Mouse (Mus musculus) lung, embryonic 16.5 days (tissue): ENCODE results near the gene Ckm. TPM values are rescaled to one million over a fixed set of nuclear protein-coding genes. Genes with fewer than 3 reads are reported as not detected.

Source experiments
- ATAC-seq: fragments of 200-750 bp; cut with Nextera tagmentation; 2 replicates; pipeline ENCODE4 v1.8.0; 2017; ENCODE audit warnings: low read depth, mild to moderate bottlenecking, moderate library complexity
- H3K27ac ChIP-seq: fragments of 300-500 bp; sonication (generic); 2 replicates; pipeline ENCODE4 v1.5.1; 2014; ENCODE audit warnings: mild to moderate bottlenecking, control low read depth, low read length
- H3K27me3 ChIP-seq: fragments of 300-500 bp; sonication (generic); 2 replicates; pipeline ENCODE4 v1.6.1; 2014; ENCODE audit warnings: low read depth, low read length, mixed read lengths; ENCODE audit not compliant: control insufficient read depth, insufficient read depth
- H3K36me3 ChIP-seq: fragments of 300-500 bp; sonication (generic); 2 replicates; pipeline ENCODE4 v1.6.1; 2014; ENCODE audit warnings: low read length; ENCODE audit not compliant: control insufficient read depth, insufficient read depth
- H3K4me1 ChIP-seq: fragments of 300-500 bp; sonication (generic); replicated peaks from 2 replicates; pipeline ENCODE4 v1.6.1; 2014; ENCODE audit warnings: low read length, mixed read lengths; ENCODE audit not compliant: control insufficient read depth, insufficient read depth
- H3K4me2 ChIP-seq: fragments of 300-500 bp; sonication (generic); 2 replicates; pipeline ENCODE4 v1.6.1; 2014; ENCODE audit warnings: low read depth, low read length, control low read depth
- H3K4me3 ChIP-seq: fragments of 300-500 bp; sonication (generic); 2 replicates; pipeline ENCODE4 v1.5.1; 2014; ENCODE audit warnings: mild to moderate bottlenecking, low read length, control low read depth
- H3K9ac ChIP-seq: fragments of 300-500 bp; sonication (generic); 2 replicates; pipeline ENCODE4 v1.6.1; 2014; ENCODE audit warnings: low read length, control low read depth
- H3K9me3 ChIP-seq: fragments of 300-500 bp; sonication (generic); 2 replicates; pipeline ENCODE4 v1.6.1; 2016; ENCODE audit warnings: low read length; ENCODE audit not compliant: control insufficient read depth
- WGBS: fragments of 180-500 bp; shearing (Covaris S2); extraction: QIAGEN DNeasy Blood & Tissue Kit; methylation state at CpG from one replicate; pipeline ENCODE4 v1.1.7; 2014; 5-methylcytosine and 5-hydroxymethylcytosine counted together
- polyA plus RNA-seq: library from polyadenylated mRNA; unstranded; fragments of >200 nt; fragmentation: Nextera tagmentation; extraction: Ambion mirVana; gene quantifications from 2 replicates; pipeline ENCODE4 v1.2.1, GENCODE M21; 2015

The Ckm gene
- polyA plus RNA-seq, 1 experiment from 2014 or later, result 78.9 TPM

GRCm38 (mm10) chr7:19457414-19458071 lies 53.0 kb downstream of the Ckm start:
- peak overlapping the region; percentile 93 for H3K4me3 ChIP-seq
- 4% methylated on average over 14 of the region's 14 CpGs for WGBS
- peak overlapping the region; percentile 89 for H3K4me2 ChIP-seq
- peaks cover 18% of the 10 kb centered on the region for H3K4me1 ChIP-seq
- ATAC-seq, result peak; percentile 1
- H3K9me3 ChIP-seq, result no peaks in the 10 kb centered on the region
- H3K9ac ChIP-seq, result peak overlapping the region; percentile 90
- no peaks in the 10 kb centered on the region for H3K36me3 ChIP-seq
- H3K27me3 ChIP-seq, result no peaks in the 10 kb centered on the region
- peak overlapping the region; percentile 70 for H3K27ac ChIP-seq

DNA sequence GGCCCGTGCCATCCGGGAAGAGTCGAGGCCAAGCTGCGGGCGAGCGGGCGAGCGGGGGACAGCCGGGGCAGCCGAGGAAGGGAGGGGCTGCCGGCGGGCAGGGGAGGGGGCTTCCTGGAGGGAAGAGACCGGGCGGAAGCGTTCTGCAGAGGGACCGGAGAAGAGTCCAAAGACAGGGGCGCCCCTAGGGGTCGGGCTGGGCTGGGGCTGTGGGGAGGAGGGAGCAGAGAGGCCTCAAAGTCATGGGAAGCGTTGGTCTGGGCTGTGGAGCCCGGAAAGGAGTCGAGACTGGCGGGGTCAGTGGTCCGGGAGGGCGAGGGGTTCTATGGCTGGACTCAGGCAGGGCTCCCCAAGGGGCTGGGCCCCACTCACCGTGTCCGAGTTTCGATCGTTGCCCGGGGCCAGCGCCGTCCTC lies 53.5 kb downstream of the Ckm start:
- Histone ChIP-seq H3K4me2 (peak overlapping the region; percentile 89), H3K4me3 (peak overlapping the region; percentile 93), H3K27ac (peak overlapping the region; percentile 70), H3K9me3 (no peaks in the 10 kb centered on the region), H3K27me3 (no peaks in the 10 kb centered on the region), H3K36me3 (no peaks in the 10 kb centered on the region), H3K4me1 (peaks cover 18% of the 10 kb centered on the region), H3K9ac (peak overlapping the region; percentile 90)
- ATAC-seq, result peak; percentile 82
- under 1% methylated on average over 29 of the region's 31 CpGs for WGBS

- no peaks in the 10 kb centered on the region for H3K36me3 ChIP-seq
- ATAC-seq, result peak; percentile 91
Measured at GRCm38 (mm10) chr7:19458591-19459111, 54.1 kb downstream of the Ckm start, which contains the start of gene Mark4. Gene Mark4, minus strand, starts transcription at chr7:19458821.

DNA sequence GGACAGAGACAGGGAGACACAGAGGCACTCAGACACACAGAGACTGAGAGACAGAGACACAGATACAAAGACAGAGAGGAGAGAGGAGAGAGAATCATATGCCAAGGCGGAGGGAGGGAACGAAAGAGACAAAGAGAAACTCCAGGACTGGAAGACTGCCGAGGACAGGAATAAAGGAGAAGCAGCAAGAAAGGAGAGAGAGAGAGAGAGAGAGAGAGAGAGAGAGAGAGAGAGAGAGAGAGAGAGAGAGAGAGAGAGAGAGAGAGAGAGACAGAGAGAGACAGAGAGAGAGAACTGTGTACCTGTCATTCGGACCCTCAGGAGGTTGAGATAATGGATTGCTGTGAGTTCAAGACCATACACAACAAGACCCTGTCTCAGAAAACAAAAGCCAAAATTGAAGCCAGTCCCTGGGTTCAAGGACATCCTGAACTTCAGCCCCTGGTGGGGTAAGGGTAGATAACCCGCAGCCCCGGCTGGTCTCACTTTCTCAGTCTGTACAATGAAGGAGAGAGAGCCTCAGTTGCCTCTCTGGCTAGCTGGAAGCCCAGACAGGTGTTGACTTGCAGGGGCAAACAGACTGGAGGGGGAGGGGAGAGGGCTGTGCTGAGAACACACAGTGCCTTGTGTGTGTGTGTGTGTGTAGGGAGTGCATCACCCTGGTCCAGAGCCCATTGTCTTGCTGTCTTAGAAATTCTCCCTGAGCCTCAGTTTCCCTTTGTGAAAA lies 54.7 kb downstream of the Ckm start:
- Histone ChIP-seq H3K4me3 (peak overlapping the region; percentile 93), H3K9me3 (no peaks in the 10 kb centered on the region), H3K36me3 (no peaks in the 10 kb centered on the region), H3K4me1 (peaks cover 19% of the 10 kb centered on the region), H3K27me3 (no peaks in the 10 kb centered on the region), H3K27ac (no peak overlapping the region), H3K9ac (peak overlapping the region; percentile 90), H3K4me2 (peak overlapping the region; percentile 89)
- ATAC-seq, result no peak
- WGBS, result 17% methylated on average over 6 of the region's 6 CpGs

More at GRCm38 (mm10) chr7:19458591-19459111, 54.1 kb downstream of the Ckm start, which contains the start of gene Mark4:
- 1% methylated on average over 23 of the region's 42 CpGs for WGBS
- Histone ChIP-seq H3K4me1 (peaks cover 18% of the 10 kb centered on the region), H3K4me3 (peak within 1 kb of the TSS; percentile 93), H3K4me2 (peak within 1 kb of the TSS; percentile 89), H3K27me3 (no peaks in the 10 kb centered on the region), H3K27ac (peak within 1 kb of the TSS; percentile 70), H3K9me3 (no peaks in the 10 kb centered on the region), H3K9ac (peak within 1 kb of the TSS; percentile 90)

DNA sequence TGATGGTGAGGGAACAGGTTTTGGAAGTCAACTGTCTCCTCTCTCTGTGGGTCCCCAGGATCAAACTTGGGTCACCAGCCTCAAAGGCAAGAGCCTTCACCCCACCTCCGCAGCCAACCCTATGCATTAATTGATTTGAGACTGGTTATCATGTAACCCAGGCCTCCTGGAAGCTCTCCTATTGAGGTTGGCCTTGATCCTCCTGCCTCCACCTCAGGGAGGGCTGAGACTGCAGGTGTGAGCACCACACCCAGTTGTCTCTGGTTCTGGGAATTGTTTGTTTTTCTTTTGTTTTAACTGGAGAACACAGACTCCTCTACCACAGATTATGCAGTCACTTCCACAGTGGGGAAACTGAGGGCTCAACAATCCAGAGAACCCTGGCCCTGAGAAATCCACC lies 55.9 kb downstream of the Ckm start:
- Histone ChIP-seq H3K27ac (no peak overlapping the region), H3K4me1 (peaks cover 24% of the 10 kb centered on the region), H3K4me3 (no peak overlapping the region), H3K9me3 (no peaks in the 10 kb centered on the region), H3K9ac (no peak overlapping the region), H3K4me2 (no peak overlapping the region), H3K27me3 (no peaks in the 10 kb centered on the region; the same call in 1 of the 2 replicates), H3K36me3 (no peaks in the 10 kb centered on the region)
- no peak for ATAC-seq
- 72% methylated on average over 1 of the region's 1 CpGs for WGBS

DNA sequence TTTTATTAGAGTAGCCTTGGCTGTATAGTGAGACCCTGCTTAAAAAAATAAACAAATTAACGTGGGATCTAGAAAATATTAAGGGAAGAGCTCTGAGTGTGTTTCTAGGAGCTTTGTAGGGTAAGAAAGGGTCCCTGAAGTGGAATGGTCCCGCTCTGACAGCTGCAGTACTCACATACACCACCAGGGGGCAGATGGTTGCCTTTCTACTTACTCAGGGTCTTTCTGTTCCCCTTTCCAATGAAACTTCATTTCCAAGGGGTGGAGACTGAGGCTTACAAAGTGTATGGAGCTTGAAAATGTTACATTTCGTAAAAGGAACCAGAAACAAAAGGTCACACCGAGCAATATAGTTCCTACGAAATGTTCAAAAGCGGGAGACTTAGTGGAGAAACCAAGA lies 56.9 kb downstream of the Ckm start:
- Histone ChIP-seq H3K36me3 (no peaks in the 10 kb centered on the region), H3K9ac (no peak overlapping the region), H3K27ac (no peak overlapping the region), H3K4me2 (0 out of 2 replicates have a peak overlapping the region, but pooled peaks have one; percentile 21), H3K4me3 (no peak overlapping the region), H3K4me1 (peaks cover 18% of the 10 kb centered on the region), H3K9me3 (no peaks in the 10 kb centered on the region), H3K27me3 (no peaks in the 10 kb centered on the region; the same call in 1 of the 2 replicates)
- ATAC-seq, result no peak
- 13% methylated on average over 6 of the region's 6 CpGs for WGBS

GRCm38 (mm10) chr7:19462443-19462842 lies 57.9 kb downstream of the Ckm start:
- ATAC-seq, result no peak
- no peaks in the 10 kb centered on the region for H3K36me3 ChIP-seq
- no peak overlapping the region for H3K9ac ChIP-seq
- no peaks in the 10 kb centered on the region for H3K9me3 ChIP-seq
- no peak overlapping the region for H3K27ac ChIP-seq
- H3K4me1 ChIP-seq, result peaks cover 9% of the 10 kb centered on the region
- H3K4me3 ChIP-seq, result no peak overlapping the region
- whole genome bisulfite sequencing, result 56% methylated on average over 4 of the region's 4 CpGs
- peaks cover 3% of the 10 kb centered on the region; the same call in 1 of the 2 replicates for H3K27me3 ChIP-seq
- no peak overlapping the region for H3K4me2 ChIP-seq

- Histone ChIP-seq H3K27ac (peak within 1 kb of the TSS; percentile 17; the same call in 1 of the 2 replicates), H3K9ac (no peak within 1 kb of the TSS), H3K4me1 (peaks cover 6% of the 10 kb centered on the region), H3K36me3 (no peaks in the 10 kb centered on the region), H3K4me2 (peak within 1 kb of the TSS; percentile 17; the same call in 1 of the 2 replicates), H3K27me3 (peaks cover 5% of the 10 kb centered on the region; the same call in 1 of the 2 replicates), H3K4me3 (peak within 1 kb of the TSS; percentile 18; the same call in 1 of the 2 replicates), H3K9me3 (no peaks in the 10 kb centered on the region)
- no peak for ATAC-seq
- 34% methylated on average over 6 of the region's 6 CpGs for whole genome bisulfite sequencing
Measured at GRCm38 (mm10) chr7:19462884-19463381, 58.4 kb downstream of the Ckm start, which contains the start of gene Exoc3l2. Gene Exoc3l2, plus strand, starts transcription at chr7:19463331.
